Mouse (Mus musculus) ES-CJ7 (cell line): Measurements from ENCODE around the gene Chst12.
A peak's percentile ranks its signal among the peaks of the same experiment; 100 is the strongest.

Source experiments
- DNase-seq: peaks from one replicate; pipeline ENCODE4 v3.0.0; 2011; ENCODE audit warnings: low read depth, low spot score

Gene Chst12

DNA sequence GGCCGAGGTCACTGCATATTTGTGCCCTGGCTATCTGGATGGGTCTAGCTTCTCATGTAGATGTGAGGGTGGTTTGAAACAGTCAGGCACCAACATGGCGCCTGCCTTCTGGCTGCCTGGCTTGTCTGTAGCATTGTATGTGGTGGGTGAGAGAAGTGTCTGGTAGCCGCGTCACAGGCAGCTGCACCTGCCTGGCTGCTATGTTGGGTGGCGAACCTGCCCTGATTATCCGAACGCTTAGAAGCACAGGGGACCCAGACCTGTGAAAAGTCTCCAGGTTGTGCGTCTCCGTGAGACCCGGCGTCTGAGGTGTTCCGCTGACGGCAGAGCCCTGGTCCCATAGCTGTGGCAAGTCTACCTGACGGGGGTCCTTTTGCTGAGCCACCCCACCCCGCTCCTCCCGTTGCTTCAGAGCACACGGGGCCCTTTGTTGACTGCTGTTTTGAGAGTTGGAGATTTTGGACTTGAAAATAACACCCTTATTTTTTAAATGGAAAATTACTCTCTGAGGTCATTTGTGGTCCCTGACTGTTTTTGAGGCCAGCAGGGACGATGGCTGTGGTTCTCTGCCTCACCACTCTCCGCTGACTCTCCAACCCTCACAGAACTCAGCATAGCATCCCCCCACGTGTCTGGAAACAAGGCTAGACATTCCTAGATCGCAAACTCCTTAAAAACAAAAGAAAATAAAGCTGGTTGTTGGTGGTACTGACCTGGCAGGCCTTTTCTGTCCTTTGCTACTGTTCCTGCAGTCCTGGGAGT lies 12.0 kb downstream of the Chst12 start:
- no peak for DNase-seq

DNA sequence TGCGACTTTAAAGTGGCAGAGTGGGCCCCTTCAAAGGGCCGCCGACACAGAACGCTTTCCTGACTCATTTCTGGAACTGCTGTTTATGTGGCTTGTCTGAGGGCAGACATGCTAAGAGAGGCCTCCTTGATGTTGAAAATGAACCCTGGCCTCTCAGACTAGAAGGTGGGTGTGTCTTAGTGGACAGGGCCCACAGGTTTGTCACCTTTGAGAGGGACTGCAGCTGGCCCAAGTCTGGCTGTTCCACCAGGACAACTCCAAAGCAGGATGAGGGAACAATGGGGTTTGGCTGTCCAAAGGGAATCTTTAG lies 12.5 kb downstream of the Chst12 start:
- no peak for DNase-seq

DNA sequence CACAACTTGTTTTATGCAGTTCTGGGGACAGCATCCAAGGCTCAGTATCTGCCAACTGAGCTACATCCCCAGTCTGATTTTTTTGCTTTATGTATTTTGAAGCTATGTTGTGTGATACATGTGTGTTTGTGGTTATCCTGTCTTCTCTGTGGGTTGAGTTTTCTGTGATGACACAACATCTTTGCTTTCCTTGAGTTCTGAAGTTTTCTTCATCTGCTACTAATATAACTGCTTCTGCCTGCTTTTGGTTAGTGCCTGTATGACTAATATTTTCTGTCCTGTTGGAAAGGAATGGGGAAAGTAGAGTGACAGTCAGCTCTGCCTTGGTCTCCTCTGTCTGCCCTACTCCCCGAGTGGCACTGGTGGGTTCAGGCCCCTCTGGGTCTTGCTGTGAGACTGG lies 15.8 kb downstream of the Chst12 start:
- DNase-seq, result no peak

DNA sequence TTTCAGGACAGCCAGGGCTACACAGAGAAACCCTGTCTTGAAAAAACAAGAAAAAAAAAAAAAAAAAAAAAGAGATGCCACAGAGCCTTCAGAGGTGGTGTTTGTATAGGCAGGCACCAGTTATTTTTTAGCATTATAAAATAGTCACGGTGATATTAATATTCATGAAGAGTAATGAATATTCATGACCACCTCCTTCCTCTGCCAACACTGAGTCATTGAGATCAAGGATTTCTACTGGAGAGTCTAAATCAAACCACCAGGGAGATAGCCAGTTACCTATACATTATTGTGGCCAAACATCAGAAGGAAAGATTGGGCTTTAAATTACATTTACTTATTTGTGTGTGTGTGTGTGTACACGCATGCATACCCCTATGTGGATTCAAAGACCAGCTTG lies 21.4 kb downstream of the Chst12 start:
- DNase-seq, result no peak

DNA sequence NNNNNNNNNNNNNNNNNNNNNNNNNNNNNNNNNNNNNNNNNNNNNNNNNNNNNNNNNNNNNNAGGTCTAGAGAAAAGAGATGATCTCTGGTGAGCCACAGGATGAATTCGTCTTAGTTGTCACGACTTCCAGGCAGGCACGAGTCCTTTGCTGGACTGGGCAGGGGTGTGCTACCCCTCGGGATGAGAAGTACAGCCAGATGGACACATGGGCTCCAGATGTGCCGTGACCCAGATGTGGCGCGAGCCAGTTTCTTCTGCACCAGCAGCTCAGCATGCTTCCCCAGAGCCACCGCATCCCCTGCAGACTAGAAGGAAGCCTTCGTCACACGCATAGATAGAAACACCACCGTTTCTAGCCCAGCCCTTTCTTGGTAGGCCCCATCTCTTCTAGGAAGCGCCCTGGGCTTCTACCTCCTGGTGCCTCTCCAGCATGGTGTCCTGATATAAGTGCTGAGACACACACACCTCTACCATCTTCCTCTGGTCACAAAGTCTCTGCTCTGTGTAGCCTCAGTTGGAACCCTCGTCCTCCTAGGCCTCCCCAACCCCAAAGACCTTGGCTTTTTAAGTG lies 32.8 kb downstream of the Chst12 start:
- no peak for DNase-seq

DNA sequence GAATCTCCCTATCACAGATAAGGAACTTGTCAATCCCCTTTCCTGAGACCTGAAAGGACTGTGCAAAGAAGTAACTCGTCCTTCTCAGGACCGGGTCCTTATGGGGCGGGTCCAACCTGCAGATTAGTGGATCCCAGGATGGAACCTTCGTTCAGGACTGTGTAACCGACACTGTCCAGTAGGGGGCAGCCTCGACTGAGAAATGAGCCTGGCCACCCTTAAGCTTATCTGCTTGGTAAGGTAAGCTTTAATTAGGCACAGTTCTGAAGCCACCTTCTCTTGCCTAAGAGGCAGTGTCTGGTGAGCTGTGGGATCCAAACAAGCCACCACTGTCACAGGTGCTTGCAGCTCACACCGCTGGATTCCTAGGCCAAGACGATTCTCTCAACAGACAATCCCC lies 34.8 kb downstream of the Chst12 start:
- DNase-seq, result peak; percentile 79

DNA sequence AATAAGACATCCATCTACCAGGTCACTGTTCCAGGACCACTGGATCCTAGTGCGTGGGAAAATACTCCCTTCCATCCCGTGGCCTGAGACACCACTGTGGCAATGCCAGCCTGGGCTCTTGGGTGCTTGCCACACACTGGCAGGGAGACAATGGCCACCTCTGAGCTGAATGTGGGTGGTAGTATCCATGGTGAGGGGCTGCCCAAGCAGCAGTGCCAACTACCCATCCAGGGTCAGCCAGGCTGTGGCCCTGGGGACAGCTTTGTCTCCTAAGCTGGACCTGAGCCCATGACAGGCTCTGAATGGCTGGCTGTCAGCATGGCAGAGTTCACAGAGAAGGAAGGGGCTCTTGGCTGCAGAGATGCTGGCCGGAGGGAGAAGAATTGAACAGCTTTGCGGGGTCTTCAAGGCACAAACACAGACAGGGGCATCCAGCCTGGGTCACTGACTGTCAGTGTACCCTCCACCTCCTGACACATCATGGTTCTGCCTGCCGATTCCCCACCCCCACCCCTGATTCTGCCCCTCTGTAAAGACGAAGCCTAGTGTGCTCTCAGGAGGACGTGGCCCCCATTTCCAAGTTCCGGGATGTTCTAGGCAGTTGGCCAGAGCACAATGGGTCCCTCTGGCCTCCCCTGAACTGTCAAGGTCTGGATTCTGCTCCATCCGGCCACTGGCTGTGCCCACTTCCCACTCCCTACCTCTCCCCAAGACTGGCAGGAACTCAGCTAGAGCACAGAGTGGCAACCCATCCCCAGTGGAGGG lies 37.6 kb downstream of the Chst12 start:
- no peak for DNase-seq

DNA sequence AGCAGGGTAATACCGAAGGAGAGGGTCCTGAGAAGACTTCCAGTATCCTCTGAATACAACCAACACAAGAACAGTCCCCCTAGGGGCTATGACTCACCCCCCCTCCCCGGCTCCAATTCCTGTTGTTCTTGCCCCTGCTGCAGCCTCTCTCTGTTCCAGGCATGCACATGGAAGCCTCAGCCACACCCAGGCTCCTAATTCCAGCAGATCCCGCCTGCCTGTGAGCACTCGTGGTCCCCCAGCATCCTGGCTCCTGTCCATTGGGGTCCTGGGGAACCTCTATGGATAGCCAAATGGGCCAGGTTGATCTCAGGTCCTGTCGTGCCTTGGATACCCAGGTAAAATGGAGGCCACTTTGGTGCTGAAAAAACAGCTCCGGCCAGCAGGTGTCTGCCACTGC lies 40.3 kb downstream of the Chst12 start:
- no peak for DNase-seq

DNA sequence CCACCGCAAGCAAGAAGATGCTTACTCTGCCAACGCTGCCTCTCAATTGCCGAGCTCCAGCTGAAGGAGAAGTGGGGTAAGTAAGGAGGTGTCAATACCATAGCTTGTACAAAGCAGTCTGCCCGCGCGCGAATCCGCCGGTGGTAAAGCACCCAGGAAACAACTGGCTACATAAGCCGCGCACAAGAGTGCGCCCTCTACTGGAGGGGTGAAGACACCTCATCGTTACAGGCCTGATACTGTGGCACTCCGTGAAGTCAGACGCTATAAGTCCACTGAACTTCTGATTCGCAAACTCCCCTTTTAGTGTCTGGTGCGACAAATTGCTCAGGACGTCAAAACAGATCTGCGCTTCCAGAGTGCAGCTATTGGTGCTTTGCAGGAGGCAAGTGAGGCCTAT lies 41.0 kb downstream of the Chst12 start:
- DNase-seq, result peak; percentile 52

DNA sequence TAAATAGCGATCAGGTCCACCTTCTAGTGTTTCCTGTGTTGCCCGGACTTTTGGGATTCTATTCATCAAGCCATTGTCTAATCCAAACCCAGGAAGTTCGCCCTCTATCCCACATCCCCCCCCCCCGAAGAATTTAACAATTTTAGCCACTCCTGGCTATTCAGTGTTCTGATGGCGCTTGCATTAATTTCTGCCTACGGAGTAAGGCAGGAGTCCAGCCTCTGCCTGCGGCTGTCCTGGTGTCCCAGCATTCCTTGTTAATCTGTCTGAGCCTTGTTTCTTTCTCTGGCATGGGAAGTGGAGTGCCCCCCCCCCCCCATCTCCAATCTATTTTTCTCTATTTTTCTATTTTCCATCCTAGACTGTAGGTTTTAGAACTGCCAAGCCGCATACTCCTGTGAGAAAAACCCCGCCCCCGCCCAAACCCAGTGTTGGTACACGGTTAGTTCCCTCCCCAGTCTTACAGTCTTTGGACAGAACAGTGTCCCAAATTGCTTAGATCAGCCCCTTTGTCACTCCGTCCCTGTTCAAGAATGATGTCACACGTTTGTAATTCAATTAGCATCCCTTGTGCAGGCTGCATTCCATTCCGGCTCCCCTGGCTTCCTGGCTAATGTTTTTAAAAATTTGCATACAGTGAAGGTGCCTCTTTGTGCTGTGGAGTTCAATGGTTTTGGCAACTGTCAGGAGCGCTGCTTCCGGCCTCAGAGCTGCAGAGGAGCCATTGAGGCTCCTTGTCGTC lies 44.1 kb downstream of the Chst12 start:
- DNase-seq, result peak; percentile 90

DNA sequence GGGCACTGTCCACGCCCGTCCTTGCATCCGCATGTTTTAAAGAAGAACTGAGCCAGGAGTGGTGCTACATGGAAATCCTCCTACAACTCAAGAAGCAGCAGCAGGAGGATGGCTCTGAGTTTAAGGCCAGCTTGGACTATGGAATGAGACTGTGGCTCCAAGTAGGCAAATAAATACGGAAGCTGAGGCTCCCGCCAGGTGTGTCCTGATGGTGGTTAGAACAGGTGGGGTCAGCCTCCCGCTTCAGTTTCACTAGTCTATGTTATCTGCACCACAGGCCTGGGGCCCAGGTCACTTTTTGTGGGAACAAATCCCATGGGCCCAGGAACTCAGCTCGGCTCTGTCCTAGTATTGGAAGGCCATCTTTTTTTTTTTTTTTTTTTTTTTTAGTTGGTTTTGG lies 48.4 kb downstream of the Chst12 start:
- DNase-seq, result no peak

DNA sequence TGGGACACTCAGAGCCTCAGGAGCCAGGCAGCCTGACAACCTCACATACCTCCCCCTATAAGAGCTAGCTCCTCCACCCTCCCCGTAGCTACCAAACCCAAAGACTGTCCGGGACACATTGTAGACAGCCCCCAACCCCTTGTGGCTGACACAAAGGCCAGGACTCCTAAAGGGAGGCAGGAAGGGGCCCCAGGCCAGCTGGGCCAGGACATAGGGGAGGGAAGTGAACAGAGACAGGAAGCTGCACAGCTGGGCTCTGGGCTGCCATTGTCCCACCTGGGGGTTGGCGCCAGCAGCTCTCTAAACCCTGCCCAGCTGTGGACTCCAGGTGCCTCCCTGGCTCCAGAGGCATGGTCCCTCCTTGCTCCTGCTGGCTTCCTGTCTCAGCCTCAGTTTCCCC lies 51.5 kb downstream of the Chst12 start:
- no peak for DNase-seq

DNA sequence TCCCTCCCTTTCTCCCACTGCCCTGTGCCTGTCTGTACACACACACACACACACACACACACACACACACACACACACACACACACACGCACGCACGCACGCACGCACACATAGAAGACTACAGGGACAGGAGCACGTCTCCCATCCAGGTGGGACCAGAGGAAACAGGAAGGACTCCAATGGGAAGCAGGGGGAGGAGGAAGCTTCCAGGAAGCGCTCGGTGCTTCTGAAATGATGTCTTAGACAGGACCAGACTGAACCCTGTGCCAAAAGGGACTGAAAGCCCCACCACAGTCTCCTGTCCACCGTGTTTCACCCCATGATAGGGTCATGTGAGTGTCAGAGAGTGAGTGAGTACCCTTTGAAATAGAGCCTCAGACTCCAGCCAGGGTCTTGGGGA lies 57.3 kb downstream of the Chst12 start:
- no peak for DNase-seq

DNA sequence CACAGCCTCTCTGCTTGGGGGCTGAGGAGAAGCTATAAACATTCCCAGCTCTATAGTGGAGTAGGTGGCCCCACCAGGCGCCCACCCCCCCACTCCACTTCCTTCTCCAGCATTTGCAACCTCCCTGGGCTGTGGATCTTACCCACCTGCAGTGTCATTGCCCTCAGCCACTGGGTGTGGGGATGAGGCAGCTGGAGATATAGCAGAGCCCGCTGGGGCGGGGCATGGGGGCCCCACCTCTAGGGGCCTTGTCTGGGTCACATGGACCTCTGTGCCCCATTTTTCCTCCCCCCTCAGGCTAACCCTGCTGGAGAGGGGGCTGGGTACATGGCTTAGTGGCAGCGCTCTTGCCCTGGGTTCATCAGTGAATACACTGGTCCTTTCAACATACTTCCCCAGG lies 59.5 kb downstream of the Chst12 start, which contains the start of gene Grifin:
TSS of gene Grifin (minus strand) at position 176 of the 400 bp plus-strand sequence.
- no peak for DNase-seq

DNA sequence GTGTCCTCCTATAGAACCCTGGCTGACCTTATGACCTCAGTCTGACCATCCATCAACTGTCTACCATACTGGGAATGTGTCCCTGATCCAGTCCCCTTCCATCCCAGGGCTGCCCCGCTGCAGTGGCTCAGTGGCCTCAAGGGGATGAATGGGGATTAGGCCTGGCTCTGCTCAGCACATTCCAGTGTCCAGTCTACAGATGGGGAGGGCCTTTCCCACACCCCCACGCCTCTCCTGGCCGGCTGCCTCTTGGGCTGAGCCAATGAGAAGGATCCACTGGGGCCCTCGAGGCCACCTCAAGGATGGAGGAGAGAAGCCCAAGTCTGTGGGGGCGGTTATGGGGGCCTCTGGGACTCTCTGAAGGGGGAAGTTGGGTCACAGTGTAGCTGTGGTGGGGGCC lies 60.1 kb downstream of the Chst12 start:
- no peak for DNase-seq

DNA sequence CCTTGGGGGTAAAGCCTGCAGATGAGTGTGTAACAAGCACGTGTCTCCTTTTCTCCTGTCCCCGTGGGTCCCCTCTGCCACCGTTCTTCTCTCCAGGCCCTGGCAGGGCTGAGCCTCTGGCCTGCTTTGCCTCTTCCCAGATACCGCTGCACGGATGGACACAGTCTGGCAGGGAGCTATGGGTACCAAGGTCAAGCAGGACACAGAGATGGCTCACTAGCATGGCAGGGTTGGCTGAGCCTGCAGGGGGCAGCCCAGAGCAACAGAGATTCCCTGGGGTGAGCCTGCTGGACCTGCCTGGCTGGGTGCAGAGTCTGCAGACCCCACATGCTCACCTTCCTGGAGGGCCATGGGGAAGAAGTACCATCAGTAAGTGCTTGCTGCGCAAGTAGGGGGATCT lies 60.5 kb downstream of the Chst12 start:
- DNase-seq, result peak; percentile 19

DNA sequence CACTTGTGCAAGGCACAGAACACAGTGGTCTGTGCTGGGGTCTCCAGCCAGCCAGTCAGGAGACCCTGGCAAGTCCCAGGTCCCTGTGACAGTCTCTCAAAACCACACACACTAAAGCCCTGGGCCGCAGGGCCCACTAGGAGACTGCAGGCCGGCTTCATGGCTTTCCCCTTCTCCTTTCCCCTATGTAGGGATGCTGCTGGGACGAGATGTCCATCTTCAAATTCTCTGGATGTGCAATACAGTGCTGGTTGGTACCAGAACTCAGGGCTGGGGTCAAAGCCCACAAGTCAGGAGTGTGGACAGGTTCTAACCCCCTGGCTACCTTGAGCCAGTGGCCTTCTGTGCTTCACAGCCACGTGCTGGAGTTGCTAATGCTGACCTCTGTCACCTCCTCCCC lies 60.9 kb downstream of the Chst12 start:
- no peak for DNase-seq

DNA sequence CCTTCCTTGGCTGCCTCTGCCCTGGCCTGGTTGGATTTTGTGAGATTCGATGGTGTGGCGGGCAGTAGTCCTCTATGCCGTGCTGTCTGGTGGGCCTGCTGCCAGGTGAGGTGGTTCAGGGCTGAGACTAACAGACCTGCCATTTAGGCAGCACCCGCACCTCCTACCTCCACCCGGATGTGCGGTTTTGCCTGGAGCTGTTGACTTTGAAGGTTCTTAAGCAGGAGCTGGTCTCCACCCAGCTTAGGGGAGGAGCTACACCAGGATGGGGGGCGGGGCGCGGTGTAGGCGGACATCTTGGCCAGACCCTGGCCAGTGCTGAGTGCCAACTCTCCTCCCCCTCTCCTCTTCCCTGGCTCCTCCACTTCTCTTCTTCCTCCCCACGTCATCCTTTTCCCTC lies 62.0 kb downstream of the Chst12 start:
- peak; percentile 87 for DNase-seq

DNA sequence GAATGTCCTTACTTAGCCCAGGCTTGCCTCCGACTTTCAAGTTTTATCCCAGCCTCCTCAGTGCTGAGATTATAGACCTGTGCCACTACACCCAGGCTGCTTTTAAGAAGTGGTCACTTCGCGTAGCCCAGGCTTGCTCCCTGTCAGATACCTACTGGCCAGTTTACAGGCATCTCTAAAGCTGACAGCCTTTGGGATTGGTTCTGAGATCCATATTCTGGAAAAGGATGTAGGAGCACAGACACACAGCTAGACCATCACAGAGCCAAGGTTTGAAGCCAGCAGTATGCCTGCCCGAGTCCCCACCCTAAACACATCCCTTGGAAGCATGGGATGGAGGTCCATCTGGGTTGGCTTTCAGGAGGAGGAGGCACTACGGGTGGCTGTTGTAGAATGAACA lies 62.4 kb downstream of the Chst12 start:
- DNase-seq, result no peak

DNA sequence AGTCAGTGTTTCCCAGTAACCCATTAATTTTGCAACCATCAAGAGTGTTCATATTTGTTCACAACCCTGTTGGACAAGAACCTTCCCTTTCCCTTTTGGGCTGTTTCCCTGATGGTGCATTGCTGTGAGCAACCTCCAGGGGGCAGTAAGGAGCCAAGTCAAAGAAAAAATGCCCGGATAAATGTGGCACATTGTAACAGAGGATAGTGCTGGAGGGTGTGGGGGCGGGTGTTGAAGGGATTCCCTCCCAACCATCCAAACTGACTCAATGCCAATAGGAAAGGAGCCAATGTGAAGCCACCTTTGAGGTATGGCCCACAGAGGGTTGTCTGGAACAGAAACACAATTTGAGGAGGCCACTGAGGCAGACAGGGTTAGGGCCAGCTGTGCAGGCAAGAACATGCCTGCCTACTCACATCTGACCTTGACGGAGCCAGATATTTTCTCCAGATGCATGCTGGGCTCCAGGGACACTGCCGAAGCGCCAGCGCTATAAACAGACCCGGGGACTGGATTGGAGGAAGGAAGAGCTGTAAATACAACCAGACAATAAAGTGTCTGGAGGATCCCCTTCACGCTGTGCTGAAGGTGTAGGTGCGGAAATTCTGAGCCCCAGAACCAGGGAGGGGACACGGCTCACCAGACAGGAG lies 63.1 kb downstream of the Chst12 start:
- DNase-seq, result peak; percentile 75

DNA sequence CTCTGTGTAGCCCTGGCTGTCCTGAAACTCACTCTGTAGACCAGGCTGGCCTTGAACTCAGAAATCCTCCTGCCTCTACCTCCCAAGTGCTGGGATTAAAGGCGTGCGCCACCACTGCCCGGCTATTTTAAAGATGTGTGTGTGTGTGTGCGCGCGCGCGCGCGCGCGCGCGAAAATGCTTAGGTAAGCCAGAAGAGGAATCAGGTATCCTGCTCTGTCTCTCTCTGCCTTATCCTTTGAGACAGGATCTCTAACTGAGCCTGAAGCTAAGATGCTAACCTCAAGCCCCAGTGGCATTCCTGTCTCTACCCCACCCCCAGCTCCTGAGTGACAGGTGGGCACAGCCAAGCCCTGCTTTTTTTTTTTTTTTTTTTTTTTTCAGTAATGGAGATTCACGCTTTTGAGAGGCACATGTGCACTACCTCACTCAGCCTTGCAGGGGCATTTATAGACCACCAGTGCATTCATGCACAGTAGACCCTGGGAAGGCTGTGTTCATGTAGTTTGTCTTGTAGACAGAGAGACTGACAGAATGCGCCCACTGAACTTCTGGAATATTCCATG lies 63.8 kb downstream of the Chst12 start:
- DNase-seq, result peak; percentile 48
